Mouse (Mus musculus) heart, embryonic 11.5 days (tissue): ENCODE results near the gene Trmt112. TPM values are rescaled to one million over a fixed set of nuclear protein-coding genes. Genes with fewer than 3 reads are reported as not detected.
A peak's percentile ranks its signal among the peaks of the same experiment; 100 is the strongest.

Experiments used
- ATAC-seq: fragments of 200-750 bp; cut with Nextera tagmentation; replicated peaks from 2 replicates; pipeline ENCODE4 v1.8.0; 2017; ENCODE audit warnings: moderate library complexity; ENCODE audit not compliant: insufficient number of reproducible peaks, low FRiP score, low TSS enrichment
- H3K27ac ChIP-seq: fragments of 300-500 bp; sonication (generic); 2 replicates; pipeline ENCODE4 v1.5.1; 2014; ENCODE audit warnings: mild to moderate bottlenecking, low read depth, low read length
- H3K27me3 ChIP-seq: fragments of 300-500 bp; sonication (generic); 2 replicates; pipeline ENCODE4 v1.6.1; 2014; ENCODE audit warnings: mild to moderate bottlenecking, low read length, mixed read lengths; ENCODE audit not compliant: control insufficient read depth, insufficient read depth
- H3K36me3 ChIP-seq: fragments of 300-500 bp; sonication (generic); 2 replicates; pipeline ENCODE4 v1.6.1; 2014; ENCODE audit warnings: mild to moderate bottlenecking, low read length, moderate library complexity, mixed read lengths; ENCODE audit not compliant: control insufficient read depth, insufficient read depth
- H3K4me1 ChIP-seq: fragments of 300-500 bp; sonication (generic); 2 replicates; pipeline ENCODE4 v1.6.1; 2014; ENCODE audit warnings: low read length; ENCODE audit not compliant: control insufficient read depth, insufficient read depth
- H3K4me2 ChIP-seq: fragments of 300-500 bp; sonication (generic); 2 replicates; pipeline ENCODE4 v1.6.1; 2014; ENCODE audit warnings: mild to moderate bottlenecking, moderate library complexity
- H3K4me3 ChIP-seq: fragments of 300-500 bp; sonication (generic); 2 replicates; pipeline ENCODE4 v1.5.1; 2014; ENCODE audit warnings: low read depth, low read length
- H3K9ac ChIP-seq: fragments of 300-500 bp; sonication (generic); 2 replicates; pipeline ENCODE4 v1.6.1; 2014; ENCODE audit warnings: mild to moderate bottlenecking, low read depth, low read length, moderate library complexity
- H3K9me3 ChIP-seq: fragments of 300-500 bp; sonication (generic); replicated peaks from 2 replicates; pipeline ENCODE4 v1.6.1; 2016; ENCODE audit warnings: low read length; ENCODE audit not compliant: control insufficient read depth
- WGBS: fragments of 180-500 bp; shearing (Covaris S2); extraction: QIAGEN DNeasy Blood & Tissue Kit; methylation state at CpG from one replicate; pipeline ENCODE4 v1.1.7; 2014; ENCODE audit not compliant: insufficient replicate concordance; 5-methylcytosine and 5-hydroxymethylcytosine counted together
- polyA plus RNA-seq: library from polyadenylated mRNA; unstranded; fragments of >200 nt; fragmentation: Nextera tagmentation; extraction: Ambion mirVana; gene quantifications from 2 replicates; pipeline ENCODE4 v1.2.1, GENCODE M21; 2014

Trmt112 gene
- polyA plus RNA-seq, result 91.5 and 97.8 TPM in 2 replicates

DNA sequence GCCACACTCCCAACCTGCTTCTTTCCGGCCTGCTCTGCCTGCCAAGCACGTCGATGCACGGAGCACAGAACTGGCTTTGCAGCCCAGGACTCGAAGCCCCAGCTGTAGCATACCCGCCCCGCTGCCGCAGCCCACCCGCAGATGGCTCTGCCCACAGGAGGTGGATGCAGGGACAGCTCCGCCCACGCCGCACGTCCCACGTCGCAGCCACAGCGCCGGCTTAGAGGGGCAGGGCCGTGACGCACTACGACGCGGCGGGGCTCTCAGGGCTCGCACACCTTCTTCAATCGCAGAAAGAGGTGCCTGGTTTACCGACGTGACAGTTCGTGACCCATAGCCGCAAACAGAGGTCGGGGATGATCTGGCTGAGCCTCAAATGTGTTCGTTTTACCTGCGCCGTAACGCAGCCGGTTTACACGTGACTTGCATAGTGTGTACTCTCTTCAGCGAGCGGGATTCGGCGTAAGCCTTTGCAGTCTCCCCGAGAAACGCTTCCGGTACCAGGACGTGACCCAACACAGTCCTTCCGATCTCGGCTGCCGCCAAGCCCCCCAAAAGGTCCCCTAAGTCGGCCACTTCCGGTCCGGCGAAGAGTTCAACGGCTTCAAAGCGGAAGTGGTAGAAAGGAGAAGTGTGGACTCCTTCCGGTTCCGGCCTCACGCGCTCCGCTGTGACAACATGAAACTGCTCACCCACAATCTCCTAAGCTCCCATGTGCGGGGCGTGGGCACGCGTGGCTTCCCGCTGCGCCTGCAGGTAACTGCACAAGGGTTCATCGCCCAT lies at the start of gene Trmt112, which contains the start of gene Prdx5:
Trmt112 (plus strand) TSS at position 192 of the 783 bp plus-strand sequence.
Prdx5 (minus strand) TSS at position 600 of the 783 bp plus-strand sequence.
- no peaks in the 10 kb centered on the region for H3K9me3 ChIP-seq
- ATAC-seq, result peak; percentile 84
- peak within 1 kb of the TSS; percentile 99 for H3K27ac ChIP-seq
- H3K36me3 ChIP-seq, result peaks cover 37% of the 10 kb centered on the region
- H3K4me1 ChIP-seq, result peaks cover 16% of the 10 kb centered on the region
- under 1% methylated on average over 65 of the region's 65 CpGs for WGBS
- no peaks in the 10 kb centered on the region for H3K27me3 ChIP-seq
- peak within 1 kb of the TSS; percentile 84 for H3K9ac ChIP-seq
- H3K4me2 ChIP-seq, result peak within 1 kb of the TSS; percentile 93
- H3K4me3 ChIP-seq, result peak within 1 kb of the TSS; percentile 72

DNA sequence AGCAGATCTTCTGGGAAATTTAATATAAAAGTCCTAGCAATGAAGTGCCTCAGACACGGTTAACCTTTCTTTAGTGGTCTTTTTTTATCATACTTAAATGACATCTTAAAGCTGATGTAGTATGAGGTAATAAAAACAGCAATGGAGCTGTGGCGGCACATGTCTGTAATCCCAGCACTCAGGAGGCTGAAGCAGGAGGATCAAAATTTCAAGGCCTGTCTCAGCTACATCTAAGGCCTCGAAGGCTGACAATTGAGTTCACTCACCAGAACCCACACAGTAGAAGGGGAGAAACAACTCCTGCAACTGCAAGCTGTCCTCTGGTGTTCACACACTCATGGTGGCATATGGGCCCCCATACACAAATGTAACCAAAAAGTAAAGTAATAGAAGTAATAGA lies 49.5 kb upstream of the Trmt112 start:
- Histone ChIP-seq H3K27ac (no peak overlapping the region), H3K9ac (no peak overlapping the region), H3K4me1 (peaks cover 9% of the 10 kb centered on the region), H3K4me3 (no peak overlapping the region), H3K4me2 (no peak overlapping the region), H3K27me3 (0 out of 2 replicates have a peak, but pooled peaks cover 8% of the 10 kb centered on the region), H3K9me3 (no peaks in the 10 kb centered on the region), H3K36me3 (no peaks in the 10 kb centered on the region)
- ATAC-seq, result no peak
- 76% methylated on average over 3 of the region's 3 CpGs for WGBS

DNA sequence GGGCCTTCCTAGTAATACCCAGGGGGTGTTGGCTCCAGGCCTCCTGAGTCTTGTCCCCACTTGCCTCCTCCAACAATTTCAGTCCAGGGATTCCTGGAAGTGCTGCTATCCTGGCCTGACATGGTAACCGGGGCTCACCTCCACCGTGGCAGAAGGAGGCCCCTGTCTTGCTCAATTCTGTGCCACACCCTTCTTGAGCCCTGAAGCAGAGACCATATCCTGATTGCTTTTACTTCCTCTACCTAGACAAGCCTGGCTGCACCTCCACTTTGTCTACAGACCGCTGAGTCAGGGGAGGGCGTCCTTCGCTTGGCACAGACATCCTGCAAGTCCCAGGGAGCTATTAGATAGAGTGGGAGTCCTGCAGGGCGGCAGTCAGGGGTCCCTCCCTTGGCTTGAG lies 48.8 kb upstream of the Trmt112 start:
- Histone ChIP-seq H3K27ac (no peak overlapping the region), H3K9ac (no peak overlapping the region), H3K4me3 (no peak overlapping the region), H3K4me2 (no peak overlapping the region), H3K36me3 (no peaks in the 10 kb centered on the region), H3K4me1 (peaks cover 3% of the 10 kb centered on the region), H3K27me3 (0 out of 2 replicates have a peak, but pooled peaks cover 6% of the 10 kb centered on the region), H3K9me3 (no peaks in the 10 kb centered on the region)
- WGBS, result 71% methylated on average over 6 of the region's 6 CpGs
- no peak for ATAC-seq

DNA sequence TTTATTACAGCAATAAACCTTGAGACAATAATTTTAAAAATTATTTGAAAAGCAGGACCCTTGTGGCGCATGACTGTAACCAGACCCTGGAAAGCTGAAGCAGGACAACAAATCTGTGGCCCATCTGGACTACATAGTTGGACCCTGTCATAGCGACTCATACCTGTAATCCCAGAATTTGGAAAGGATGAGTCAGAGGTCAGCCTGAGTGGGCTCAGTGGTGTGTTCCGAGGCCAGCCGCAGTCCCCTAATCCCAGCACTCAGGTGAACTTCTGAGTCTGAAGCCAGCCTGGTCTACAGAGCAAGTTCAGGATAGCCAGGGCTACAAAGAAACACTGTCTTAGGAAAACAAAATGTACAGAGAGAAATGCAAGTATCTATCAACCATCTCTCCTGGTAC lies 48.0 kb upstream of the Trmt112 start:
- H3K27me3 ChIP-seq, result 0 out of 2 replicates have a peak, but pooled peaks cover 2% of the 10 kb centered on the region
- WGBS, result 89% methylated on average over 4 of the region's 4 CpGs
- no peaks in the 10 kb centered on the region for H3K9me3 ChIP-seq

DNA sequence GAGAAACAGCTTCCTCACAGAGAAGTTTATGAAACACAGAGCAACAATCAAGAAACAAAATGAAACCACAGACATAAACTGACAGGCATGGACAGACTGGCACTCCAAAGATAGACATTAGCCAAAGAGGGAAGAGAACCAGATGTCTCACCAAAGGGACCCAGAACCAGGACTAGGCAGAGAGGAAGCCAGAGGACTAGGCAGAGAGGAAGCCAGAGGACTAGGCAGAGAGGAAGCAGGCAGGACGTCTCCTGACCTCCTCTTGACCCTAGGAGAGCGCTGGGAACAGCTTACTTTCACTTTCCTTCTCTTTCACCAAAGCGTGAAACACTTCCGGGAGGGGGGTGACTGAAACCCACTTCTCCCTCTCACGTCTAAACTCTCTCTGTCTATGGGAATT lies 40.1 kb upstream of the Trmt112 start:
- peak overlapping the region; percentile 57 for H3K4me2 ChIP-seq
- peak overlapping the region; percentile 46; the same call in 1 of the 2 replicates for H3K9ac ChIP-seq
- 5% methylated on average over 5 of the region's 5 CpGs for WGBS
- no peaks in the 10 kb centered on the region for H3K4me1 ChIP-seq
- H3K27me3 ChIP-seq, result no peaks in the 10 kb centered on the region
- H3K9me3 ChIP-seq, result no peaks in the 10 kb centered on the region
- peak overlapping the region; percentile 18; the same call in 1 of the 2 replicates for H3K4me3 ChIP-seq
- ATAC-seq, result no peak
- H3K27ac ChIP-seq, result 0 out of 2 replicates have a peak overlapping the region, but pooled peaks have one; percentile 41
- no peaks in the 10 kb centered on the region for H3K36me3 ChIP-seq

More for the DNA sequence above, 48.0 kb upstream of the Trmt112 start:
- Histone ChIP-seq H3K9ac (no peak overlapping the region), H3K36me3 (no peaks in the 10 kb centered on the region), H3K4me2 (no peak overlapping the region), H3K4me1 (no peaks in the 10 kb centered on the region), H3K27ac (no peak overlapping the region), H3K4me3 (no peak overlapping the region)
- ATAC-seq, result no peak

DNA sequence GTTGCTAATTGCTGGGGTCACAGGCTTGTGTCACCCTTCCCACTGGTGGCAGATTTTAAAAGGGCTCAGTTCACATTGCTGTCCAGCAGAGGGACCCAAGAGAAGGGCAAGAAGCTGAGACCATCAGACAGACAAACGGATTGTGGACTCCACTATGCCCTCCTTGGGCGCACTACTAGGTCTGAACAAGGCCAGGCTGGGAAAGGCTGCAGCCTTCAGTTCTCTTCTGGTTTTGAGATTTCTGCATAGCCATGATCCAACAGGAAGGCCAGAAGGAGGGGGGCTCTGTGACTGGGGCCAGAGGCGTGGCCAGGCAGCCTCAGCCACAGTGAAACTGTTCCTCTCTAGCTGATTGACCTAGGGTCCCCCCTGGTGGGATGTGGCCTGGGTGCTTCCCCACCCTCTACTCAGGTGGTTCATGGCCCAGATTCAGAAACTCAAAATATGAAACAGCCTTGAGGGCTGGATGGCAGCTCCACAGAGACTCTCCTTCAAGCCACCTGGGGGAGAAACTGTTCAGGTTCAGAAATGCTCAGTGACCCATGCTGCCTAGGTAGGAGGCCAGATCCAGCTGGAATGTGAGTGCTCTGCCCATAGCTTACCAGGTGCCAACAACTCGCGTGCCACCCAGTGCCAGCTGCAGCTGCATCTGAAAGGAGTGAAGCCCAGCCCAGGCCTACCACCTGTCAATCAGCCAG lies 37.8 kb upstream of the Trmt112 start:
- Histone ChIP-seq H3K4me3 (no peak overlapping the region), H3K9ac (no peak overlapping the region), H3K36me3 (no peaks in the 10 kb centered on the region), H3K27ac (no peak overlapping the region), H3K9me3 (no peaks in the 10 kb centered on the region), H3K4me2 (no peak overlapping the region), H3K27me3 (no peaks in the 10 kb centered on the region), H3K4me1 (no peaks in the 10 kb centered on the region)
- ATAC-seq, result peak; percentile 49; the same call in 1 of the 2 replicates
- 55% methylated on average over 5 of the region's 5 CpGs for WGBS

DNA sequence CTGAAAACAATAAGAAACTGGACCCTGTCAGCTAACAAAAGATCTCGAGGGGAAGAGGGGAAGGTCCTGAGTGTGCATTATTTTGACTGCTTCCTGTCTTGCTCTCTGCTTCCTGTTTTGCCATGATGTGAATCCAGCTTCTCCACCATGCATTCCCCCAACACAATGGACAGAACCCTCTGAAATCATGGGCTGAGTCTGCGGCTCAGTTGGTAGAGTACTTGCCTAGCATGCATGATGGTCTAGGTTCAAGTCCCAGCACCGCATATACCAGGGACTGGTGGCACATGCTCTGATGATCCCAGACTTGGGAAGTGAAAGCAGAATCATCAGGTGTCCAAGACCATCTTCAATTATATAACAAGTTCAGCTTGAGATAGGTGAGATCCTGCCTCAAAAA lies 36.8 kb upstream of the Trmt112 start:
- no peak overlapping the region for H3K4me2 ChIP-seq
- H3K27ac ChIP-seq, result no peak overlapping the region
- no peak overlapping the region for H3K4me3 ChIP-seq
- no peaks in the 10 kb centered on the region for H3K36me3 ChIP-seq
- no peaks in the 10 kb centered on the region for H3K27me3 ChIP-seq
- no peaks in the 10 kb centered on the region for H3K4me1 ChIP-seq
- no peak for ATAC-seq
- no peaks in the 10 kb centered on the region for H3K9me3 ChIP-seq
- 62% methylated on average over 3 of the region's 3 CpGs for WGBS
- no peak overlapping the region for H3K9ac ChIP-seq

DNA sequence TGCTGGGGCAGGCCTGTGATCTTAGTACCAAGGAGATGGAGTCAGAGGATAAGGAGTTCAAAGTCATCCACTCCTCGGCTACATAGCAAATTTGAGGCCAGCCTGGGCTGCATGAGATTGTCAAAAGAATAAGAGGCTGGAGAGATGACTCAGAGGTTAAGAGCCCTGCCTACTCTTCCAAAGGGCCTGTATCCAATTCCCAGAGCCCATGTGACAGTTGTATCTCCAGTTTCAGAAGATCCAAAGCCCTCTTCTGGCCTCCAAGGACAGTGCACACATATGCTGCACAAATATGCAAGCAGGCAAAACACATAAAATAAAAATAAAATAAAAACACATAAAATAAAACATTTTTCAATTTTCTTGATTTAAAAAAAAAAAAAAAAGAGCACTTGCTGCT lies 35.2 kb upstream of the Trmt112 start:
- Histone ChIP-seq H3K9ac (no peak overlapping the region), H3K4me1 (no peaks in the 10 kb centered on the region), H3K4me3 (no peak overlapping the region), H3K27ac (no peak overlapping the region), H3K36me3 (no peaks in the 10 kb centered on the region), H3K27me3 (no peaks in the 10 kb centered on the region), H3K9me3 (no peaks in the 10 kb centered on the region), H3K4me2 (no peak overlapping the region)
- ATAC-seq, result no peak
- 63% methylated on average over 1 of the region's 1 CpGs for WGBS
